Mouse (Mus musculus): ENCODE measurements at regions not wholly inside any gene's neighbourhood (a gene's known extent, or its start where the extent isn't known, plus 50 kb on each side); places are given as distances from the start of the nearest gene placed in this dataset.

DNA sequence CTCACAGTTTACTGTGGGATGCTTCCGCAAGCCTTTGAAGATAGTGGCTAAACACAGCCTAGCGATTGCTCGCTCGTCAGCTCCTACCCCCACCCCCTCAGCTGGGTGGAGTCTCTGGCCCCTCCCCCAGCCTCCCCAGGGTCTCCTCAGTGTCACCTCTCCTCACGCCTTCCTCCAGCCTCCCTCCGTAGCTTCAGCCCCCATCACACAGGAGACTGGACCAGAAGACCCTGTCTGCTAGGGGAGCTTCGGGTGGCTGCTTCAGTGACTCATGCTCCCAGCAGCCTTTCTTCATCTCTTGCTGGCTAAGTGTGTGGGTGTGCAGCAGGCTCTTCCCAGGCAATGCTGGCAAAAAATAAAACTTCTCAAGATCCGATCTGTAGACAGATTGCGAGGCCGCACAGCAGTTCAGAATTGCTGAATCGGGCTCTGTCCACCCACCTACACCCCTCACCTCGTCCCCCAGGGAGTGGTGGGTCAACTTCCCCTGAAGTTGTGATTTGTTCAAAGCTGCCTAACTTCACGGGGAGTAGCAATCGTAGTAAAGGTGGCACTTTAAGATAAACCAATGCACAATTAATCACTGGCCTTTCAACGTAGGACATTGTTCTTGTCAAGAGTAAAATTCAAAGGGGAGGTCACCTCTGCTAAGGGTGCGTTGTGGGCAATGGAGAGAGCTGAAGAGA lies 61.2 kb upstream of the Ankrd28 start:
- DNase-seq (ENCODE audit: extremely low spot score, low read depth, low spot score), result no peak

GRCm38 (mm10) chr14:31892186-31892510 lies 61.7 kb upstream of the Ankrd28 start:
- DNase-seq (ENCODE audit: extremely low spot score, low read depth, low spot score), result peak; percentile 14

DNA sequence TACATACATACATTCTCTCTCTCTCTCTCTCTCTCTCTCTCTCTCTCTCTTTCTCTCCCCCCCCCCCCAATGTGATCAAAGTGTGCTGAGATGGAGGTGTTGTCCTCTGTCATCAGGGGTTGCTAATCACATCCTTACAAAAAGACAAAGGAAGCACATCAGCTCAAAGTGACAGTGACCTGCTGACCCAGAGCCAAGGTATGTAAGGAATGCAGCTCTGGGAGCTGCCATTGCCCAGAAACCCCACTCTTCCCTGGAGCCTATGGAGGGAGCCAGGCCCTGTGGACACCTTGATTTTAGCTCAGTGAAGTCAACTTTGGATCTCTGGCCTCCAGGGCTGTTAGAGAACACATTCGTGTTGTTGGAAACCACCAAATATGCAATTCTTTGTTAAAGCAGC lies 66.0 kb upstream of the Ankrd28 start:
- no peak for DNase-seq (ENCODE audit: extremely low spot score, low read depth, low spot score)

- DNase-seq (ENCODE audit: extremely low spot score, low read depth, low spot score), result no peak
Measured at GRCm38 (mm10) chr14:31899504-31899903, 69.1 kb upstream of the Ankrd28 start.

GRCm38 (mm10) chr14:31899906-31900305 lies 69.5 kb upstream of the Ankrd28 start:
- DNase-seq (ENCODE audit: extremely low spot score, low read depth, low spot score), result no peak

- DNase-seq (ENCODE audit: extremely low spot score, low read depth, low spot score), result no peak
Measured at GRCm38 (mm10) chr14:31901901-31902300, 71.5 kb upstream of the Ankrd28 start.

DNA sequence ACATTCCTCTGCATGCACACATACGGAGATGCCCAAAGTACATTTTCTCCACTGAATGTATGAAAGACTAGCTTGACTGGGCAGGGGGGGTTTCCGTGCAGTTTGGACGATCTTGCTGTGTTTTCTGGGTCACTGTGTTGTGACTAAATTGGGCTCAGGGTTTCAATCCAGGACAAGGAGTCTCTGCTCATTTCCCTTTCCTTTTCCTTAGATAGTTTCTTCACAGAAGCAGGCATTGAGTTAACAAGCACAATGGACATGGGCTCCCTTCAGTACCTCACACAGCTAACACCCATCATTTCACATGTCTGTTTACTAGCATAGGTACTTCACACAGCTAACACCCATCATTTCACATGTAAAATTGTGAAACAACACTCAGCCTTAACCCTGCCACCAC lies 73.2 kb upstream of the Ankrd28 start:
- no peak for DNase-seq (ENCODE audit: extremely low spot score, low read depth, low spot score)

GRCm38 (mm10) chr14:31908591-31908990 lies 78.1 kb upstream of the Ankrd28 start:
- DNase-seq (ENCODE audit: extremely low spot score, low read depth, low spot score), result no peak

GRCm38 (mm10) chr14:31909291-31909690 lies 78.8 kb upstream of the Ankrd28 start:
- DNase-seq (ENCODE audit: extremely low spot score, low read depth, low spot score), result no peak

DNA sequence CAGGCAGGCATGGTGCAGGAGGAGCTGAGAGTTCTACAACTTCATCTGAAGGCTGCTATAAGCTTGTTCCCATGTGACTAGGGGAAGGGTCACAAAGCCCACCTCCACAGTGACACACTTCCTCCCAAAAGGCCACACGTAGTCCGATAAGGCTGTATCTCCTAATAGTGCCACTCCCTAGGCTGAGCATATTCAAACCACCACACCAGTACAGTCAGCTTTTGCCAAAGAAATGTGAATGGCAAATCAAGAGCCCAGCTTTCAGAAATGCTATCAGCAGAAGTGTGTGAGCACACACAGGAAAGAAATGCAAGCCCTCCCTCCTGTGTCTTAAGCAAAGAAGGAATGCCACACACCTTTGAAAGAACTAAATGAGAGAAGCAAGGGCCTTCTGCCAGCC lies 80.4 kb upstream of the Ankrd28 start:
- no peak for DNase-seq (ENCODE audit: extremely low spot score, low read depth, low spot score)

- DNase-seq (ENCODE audit: extremely low spot score, low read depth, low spot score), result no peak
Measured at GRCm38 (mm10) chr14:31918461-31918860, 88.0 kb upstream of the Ankrd28 start.

GRCm38 (mm10) chr14:31918921-31919320 lies 88.5 kb upstream of the Ankrd28 start:
- DNase-seq (ENCODE audit: extremely low spot score, low read depth, low spot score), result no peak

DNA sequence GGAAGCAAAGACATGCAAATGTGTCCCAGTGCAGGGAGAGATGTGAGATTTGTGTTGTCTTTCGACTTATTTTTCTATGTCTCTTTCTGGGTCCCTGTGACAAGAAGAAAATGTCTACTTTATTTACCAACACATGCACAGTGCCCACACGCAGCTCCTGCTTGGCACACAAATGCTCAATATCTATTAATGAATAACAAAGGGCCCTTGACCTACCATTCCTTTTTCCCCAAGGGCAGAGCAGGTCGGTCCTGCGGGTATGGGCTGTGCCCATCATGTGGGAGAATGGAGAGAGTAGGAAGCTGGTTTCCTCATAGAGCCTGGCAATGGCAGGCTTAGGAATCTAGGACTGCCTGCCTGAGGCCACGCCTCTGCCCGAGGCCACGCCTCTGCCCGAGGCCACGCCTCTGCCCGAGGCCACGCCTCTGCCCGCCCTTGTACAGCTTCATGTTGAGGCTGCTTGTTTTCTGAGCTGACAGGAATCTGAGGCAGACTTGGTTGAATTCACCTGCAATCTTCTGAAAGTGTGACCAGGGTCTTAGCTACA lies 98.8 kb upstream of the Ankrd28 start:
- DNase-seq (ENCODE audit: extremely low spot score, low read depth, low spot score), result no peak

GRCm38 (mm10) chr14:31930367-31930766 lies 98.4 kb upstream of the Galnt15 start:
- no peak for DNase-seq (ENCODE audit: extremely low spot score, low read depth, low spot score)

DNA sequence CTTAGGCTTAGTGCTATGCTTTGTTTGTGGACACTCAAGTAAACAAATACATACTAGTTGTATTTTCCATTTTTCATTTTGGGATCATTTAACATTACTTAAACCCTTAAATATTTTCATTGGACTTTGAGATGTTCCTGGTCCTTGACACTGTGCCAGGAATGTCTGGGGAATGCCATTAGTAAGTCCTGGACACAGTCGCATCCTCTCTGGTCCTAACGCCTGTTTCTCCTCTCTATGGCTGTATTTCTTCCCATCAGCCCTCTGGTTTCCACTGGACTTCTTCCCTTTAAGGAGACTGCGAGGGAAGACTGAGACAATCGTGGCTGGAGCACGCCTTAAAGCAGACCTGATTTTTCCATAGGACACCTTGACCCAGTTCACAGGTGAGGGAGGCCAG lies 96.8 kb upstream of the Galnt15 start:
- DNase-seq (ENCODE audit: extremely low spot score, low read depth, low spot score), result no peak

DNA sequence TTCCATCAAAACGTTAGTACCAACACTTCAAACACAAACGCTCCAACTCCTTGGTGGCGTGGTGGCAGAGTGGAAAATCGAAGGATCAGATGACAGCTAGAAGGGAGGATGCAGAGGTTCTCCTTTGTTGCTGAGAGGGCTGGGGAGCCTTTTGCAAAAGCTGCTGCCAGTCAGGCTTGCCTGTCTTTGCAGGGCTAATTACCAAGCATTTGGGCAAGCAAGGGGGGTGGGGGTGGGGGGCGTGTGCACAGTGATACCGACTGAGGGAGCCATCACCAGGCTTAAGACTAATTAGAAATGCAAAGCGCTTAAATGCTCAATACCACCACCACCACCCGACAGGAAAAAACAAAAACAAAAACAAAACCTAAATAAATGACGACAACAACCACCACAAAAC lies 95.3 kb upstream of the Galnt15 start:
- no peak for DNase-seq (ENCODE audit: extremely low spot score, low read depth, low spot score)

GRCm38 (mm10) chr14:31933841-31934271 lies 94.9 kb upstream of the Galnt15 start:
- no peak for DNase-seq (ENCODE audit: extremely low spot score, low read depth, low spot score)

DNA sequence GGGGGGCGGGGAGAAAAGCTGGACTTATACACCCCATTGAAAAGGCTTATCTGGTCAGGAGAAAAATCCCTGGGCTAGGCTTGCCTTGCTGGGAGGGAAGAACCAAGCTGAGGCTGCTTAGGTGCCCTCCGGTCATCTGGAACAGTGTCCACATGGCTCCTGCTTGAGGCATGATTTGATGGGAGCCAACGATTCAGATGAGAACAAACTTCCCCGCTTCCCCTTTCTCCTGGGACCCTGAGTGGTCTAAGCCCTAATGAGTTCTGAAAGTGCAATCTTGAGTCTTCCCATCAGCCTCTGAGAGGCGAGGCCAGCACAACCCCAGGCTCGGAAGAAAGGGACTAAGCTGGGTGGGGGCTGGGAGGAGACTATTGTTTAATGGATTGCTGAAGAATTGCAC lies 94.5 kb upstream of the Galnt15 start:
- peak; percentile 35 for DNase-seq (ENCODE audit: extremely low spot score, low read depth, low spot score)

GRCm38 (mm10) chr14:31934771-31935170 lies 94.0 kb upstream of the Galnt15 start:
- DNase-seq (ENCODE audit: extremely low spot score, low read depth, low spot score), result no peak

DNA sequence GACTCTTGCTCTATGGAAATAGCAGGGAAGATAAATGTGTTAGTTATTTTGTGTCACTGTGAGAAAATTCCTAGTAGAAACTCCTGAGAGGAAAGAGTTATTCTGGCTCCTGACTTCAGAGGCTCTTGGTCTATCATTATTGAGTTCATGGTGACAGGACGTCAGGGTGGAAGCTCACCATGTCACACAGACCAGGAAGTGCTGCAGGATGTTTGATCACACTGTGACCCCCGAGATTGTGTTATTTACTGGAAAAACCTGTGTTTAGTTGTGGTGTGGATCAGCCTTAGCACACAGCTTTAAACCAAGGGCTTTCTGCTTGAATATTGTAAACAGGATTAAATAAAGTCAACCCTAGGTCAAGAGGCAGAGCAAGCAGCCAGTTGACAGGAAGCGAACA lies 93.4 kb upstream of the Galnt15 start:
- no peak for DNase-seq (ENCODE audit: extremely low spot score, low read depth, low spot score)

DNA sequence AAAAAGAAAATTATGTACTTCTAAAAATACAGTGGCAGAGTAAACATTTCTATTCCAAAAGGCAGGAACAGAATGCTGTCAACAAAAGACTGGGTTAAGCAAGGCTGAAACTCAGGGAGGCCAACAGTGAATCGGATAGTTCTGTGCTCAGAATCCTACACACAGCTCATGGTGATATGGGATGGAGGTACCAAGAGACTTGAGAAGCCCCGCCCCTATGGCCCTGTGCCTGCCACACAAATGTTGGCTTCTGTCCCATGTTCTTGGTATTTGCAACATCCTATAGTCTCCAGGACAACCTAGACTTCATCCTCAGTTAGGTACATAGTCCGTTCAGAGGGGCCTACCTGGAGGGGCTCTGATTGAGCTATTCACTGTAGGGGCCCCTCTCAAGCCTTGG lies 92.2 kb upstream of the Galnt15 start:
- DNase-seq (ENCODE audit: extremely low spot score, low read depth, low spot score), result no peak

DNA sequence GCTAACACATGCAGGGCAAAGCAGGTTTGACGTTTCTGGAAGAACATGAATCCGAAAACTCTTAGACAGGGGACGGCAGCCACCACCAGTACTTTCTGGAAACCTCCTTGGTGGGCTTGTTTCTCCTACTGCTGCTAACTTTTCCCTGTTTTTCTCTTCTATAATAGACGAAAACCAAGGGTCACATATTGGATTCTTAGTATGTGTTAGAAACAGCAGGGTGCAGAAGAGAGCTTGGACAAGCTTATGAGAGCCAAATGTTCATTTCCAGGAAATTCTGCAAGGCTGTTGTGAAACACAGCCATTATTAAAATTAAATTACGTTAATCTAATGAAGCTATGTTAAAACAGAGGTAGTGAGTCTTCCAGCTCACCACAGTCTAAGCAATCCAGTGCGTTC lies 87.9 kb upstream of the Galnt15 start:
- DNase-seq (ENCODE audit: extremely low spot score, low read depth, low spot score), result no peak

DNA sequence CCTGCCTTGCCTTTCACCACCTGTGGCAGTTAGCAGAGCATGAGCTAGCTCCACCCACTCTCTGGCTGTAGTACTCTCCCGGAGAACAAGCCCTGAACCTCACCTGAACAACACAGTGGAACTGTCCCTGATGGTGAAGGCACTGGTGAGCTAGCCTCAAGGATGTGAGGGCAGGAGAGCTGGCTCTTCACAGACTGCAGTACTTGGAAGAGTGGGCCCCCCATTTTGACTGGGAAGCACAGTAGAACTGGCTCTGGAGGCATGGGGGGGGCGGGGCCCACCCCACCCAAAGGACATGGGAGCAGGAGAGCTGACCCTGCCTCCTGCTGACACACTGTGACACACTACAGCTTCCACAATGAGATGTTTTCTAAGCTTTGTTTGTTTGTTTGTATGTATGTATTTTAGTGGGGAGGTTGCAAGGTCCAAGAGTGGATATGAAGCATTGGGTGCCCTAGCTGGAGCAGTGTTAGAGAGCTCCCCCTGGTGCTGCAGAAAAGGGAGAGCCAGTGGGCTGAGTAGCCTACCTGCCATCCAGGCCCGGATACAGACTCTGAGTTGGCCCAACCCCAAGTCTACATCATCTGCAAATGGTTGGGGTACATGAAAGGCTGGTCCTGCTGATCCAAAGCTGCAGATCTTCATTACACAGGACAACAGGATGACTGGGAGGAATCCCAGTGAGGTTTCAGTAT lies 86.4 kb upstream of the Galnt15 start:
- DNase-seq (ENCODE audit: extremely low spot score, low read depth, low spot score), result no peak
